Mouse (Mus musculus) midbrain, embryonic 14.5 days (tissue): ENCODE results near the gene Cntn6. TPM values are rescaled to one million over a fixed set of nuclear protein-coding genes. Genes with fewer than 3 reads are reported as not detected.

Experiments
- ATAC-seq: fragments of 200-750 bp; cut with Nextera tagmentation; 2 replicates; pipeline ENCODE4 v1.8.0; 2017; ENCODE audit warnings: moderate number of reproducible peaks, moderate library complexity; ENCODE audit not compliant: low FRiP score, low TSS enrichment
- DNase-seq: peaks from one replicate; pipeline ENCODE4 v3.0.0-alpha.2; 2015
- H3K27ac ChIP-seq: fragments of 300-500 bp; sonication (generic); replicated peaks from 2 replicates; pipeline ENCODE4 v1.5.1; 2014; ENCODE audit warnings: mild to moderate bottlenecking, low read depth, low read length, moderate library complexity
- H3K27me3 ChIP-seq: fragments of 300-500 bp; sonication (generic); 2 replicates; pipeline ENCODE4 v1.6.1; 2014; ENCODE audit warnings: low read length, control low read depth, mixed read lengths; ENCODE audit not compliant: control insufficient read depth, insufficient read depth
- H3K36me3 ChIP-seq: fragments of 300-500 bp; sonication (generic); 2 replicates; pipeline ENCODE4 v1.6.1; 2014; ENCODE audit warnings: low read length, control low read depth; ENCODE audit not compliant: control insufficient read depth, insufficient read depth
- H3K4me1 ChIP-seq: fragments of 300-500 bp; sonication (generic); 2 replicates; pipeline ENCODE4 v1.6.1; 2014; ENCODE audit warnings: mild to moderate bottlenecking, antibody characterized with exemption, low read length, control low read depth; ENCODE audit not compliant: control insufficient read depth, insufficient read depth
- H3K4me2 ChIP-seq: fragments of 300-500 bp; sonication (generic); 2 replicates; pipeline ENCODE4 v1.6.1; 2014; ENCODE audit warnings: mild to moderate bottlenecking, low read length, moderate library complexity
- H3K4me3 ChIP-seq: fragments of 300-500 bp; sonication (generic); replicated peaks from 2 replicates; pipeline ENCODE4 v1.5.1; 2014; ENCODE audit warnings: low read depth, low read length
- H3K9ac ChIP-seq: fragments of 300-500 bp; sonication (generic); replicated peaks from 2 replicates; pipeline ENCODE4 v1.6.1; 2014; ENCODE audit warnings: mild to moderate bottlenecking, low read length, moderate library complexity
- H3K9me3 ChIP-seq: fragments of 300-500 bp; sonication (generic); 2 replicates; pipeline ENCODE4 v1.6.1; 2016; ENCODE audit warnings: low read length, control low read depth, mixed read lengths; ENCODE audit not compliant: control insufficient read depth
- WGBS: fragments of 180-500 bp; shearing (Covaris S2); extraction: QIAGEN DNeasy Blood & Tissue Kit; methylation state at CpG from one replicate; pipeline ENCODE4 v1.1.7; 2014; 5-methylcytosine and 5-hydroxymethylcytosine counted together
- polyA plus RNA-seq: library from polyadenylated mRNA; unstranded; fragments of >200 nt; fragmentation: Nextera tagmentation; extraction: Ambion mirVana; gene quantifications from 2 replicates; pipeline ENCODE4 v1.2.1, GENCODE M21; 2014

Cntn6 gene
- 10.5 and 10.6 TPM in 2 replicates for polyA plus RNA-seq

GRCm38 (mm10) chr6:104492490-104493431 is at the start of gene Cntn6:
TSS of gene Cntn6 (plus strand) at chr6:104492790.
- Histone ChIP-seq H3K9ac (peak within 1 kb of the TSS; percentile 54), H3K27me3 (no peaks in the 10 kb centered on the region), H3K4me2 (peak within 1 kb of the TSS; percentile 60), H3K27ac (peak within 1 kb of the TSS; percentile 75), H3K4me1 (peaks cover 13% of the 10 kb centered on the region; the same call in 1 of the 2 replicates), H3K9me3 (no peaks in the 10 kb centered on the region), H3K36me3 (no peaks in the 10 kb centered on the region), H3K4me3 (peak within 1 kb of the TSS; percentile 35)
- ATAC-seq (peak; percentile 71), DNase-seq (peak; percentile 77)
- 3% methylated on average over 11 of the region's 11 CpGs for whole genome bisulfite sequencing

- no peaks in the 10 kb centered on the region for H3K9me3 ChIP-seq
- no peak overlapping the region for H3K27ac ChIP-seq
- H3K9ac ChIP-seq = no peak overlapping the region
- WGBS = 79% methylated on average over 3 of the region's 3 CpGs
- ATAC-seq (no peak), DNase-seq (no peak)
- H3K36me3 ChIP-seq = no peaks in the 10 kb centered on the region
- H3K27me3 ChIP-seq = no peaks in the 10 kb centered on the region
- H3K4me3 ChIP-seq = no peak overlapping the region
- no peak overlapping the region for H3K4me2 ChIP-seq
- H3K4me1 ChIP-seq = no peaks in the 10 kb centered on the region
Measured at GRCm38 (mm10) chr6:104443731-104444130, 48.9 kb upstream of the Cntn6 start.

GRCm38 (mm10) chr6:104470706-104471105 is 21.9 kb upstream of the Cntn6 start:
- H3K36me3 ChIP-seq = no peaks in the 10 kb centered on the region
- H3K27ac ChIP-seq = no peak overlapping the region
- H3K4me3 ChIP-seq = no peak overlapping the region
- H3K4me1 ChIP-seq = no peaks in the 10 kb centered on the region
- H3K9me3 ChIP-seq = no peaks in the 10 kb centered on the region
- H3K4me2 ChIP-seq = no peak overlapping the region
- ATAC-seq (no peak), DNase-seq (no peak)
- H3K9ac ChIP-seq = no peak overlapping the region
- no peaks in the 10 kb centered on the region for H3K27me3 ChIP-seq
- WGBS = 95% methylated on average over 1 of the region's 1 CpGs

- H3K9me3 ChIP-seq = no peaks in the 10 kb centered on the region
- DNase-seq = peak; percentile 66
- H3K4me1 ChIP-seq = no peaks in the 10 kb centered on the region
- H3K27me3 ChIP-seq = no peaks in the 10 kb centered on the region
- no peak overlapping the region for H3K27ac ChIP-seq
- H3K9ac ChIP-seq = no peak overlapping the region
- no peak for ATAC-seq
- no peak overlapping the region for H3K4me3 ChIP-seq
- H3K36me3 ChIP-seq = no peaks in the 10 kb centered on the region
- H3K4me2 ChIP-seq = no peak overlapping the region
Measured at GRCm38 (mm10) chr6:104479242-104479641, 13.3 kb upstream of the Cntn6 start.

- H3K36me3 ChIP-seq = no peaks in the 10 kb centered on the region
- peak overlapping the region; percentile 60 for H3K4me2 ChIP-seq
- ATAC-seq (no peak), DNase-seq (no peak)
- peak overlapping the region; percentile 35 for H3K4me3 ChIP-seq
- H3K27ac ChIP-seq = peak overlapping the region; percentile 75
- no peaks in the 10 kb centered on the region for H3K27me3 ChIP-seq
- WGBS = 14% methylated on average over 6 of the region's 6 CpGs
- H3K9me3 ChIP-seq = no peaks in the 10 kb centered on the region
- peak overlapping the region; percentile 54 for H3K9ac ChIP-seq
- peaks cover 13% of the 10 kb centered on the region; the same call in 1 of the 2 replicates for H3K4me1 ChIP-seq
Measured at GRCm38 (mm10) chr6:104493459-104493858, 869 bp downstream of the Cntn6 start.

- Histone ChIP-seq H3K4me3 (no peak overlapping the region), H3K9me3 (no peaks in the 10 kb centered on the region), H3K27ac (no peak overlapping the region), H3K27me3 (no peaks in the 10 kb centered on the region), H3K9ac (no peak overlapping the region), H3K4me2 (no peak overlapping the region), H3K36me3 (no peaks in the 10 kb centered on the region), H3K4me1 (peaks cover 13% of the 10 kb centered on the region; the same call in 1 of the 2 replicates)
- no peak for DNase-seq
- ATAC-seq = no peak
- 32% methylated on average over 2 of the region's 2 CpGs for WGBS
Measured at GRCm38 (mm10) chr6:104495801-104496200, 3.2 kb downstream of the Cntn6 start.

GRCm38 (mm10) chr6:104563993-104564392 is 71.4 kb downstream of the Cntn6 start:
- no peak overlapping the region for H3K4me2 ChIP-seq
- H3K9me3 ChIP-seq = no peaks in the 10 kb centered on the region
- WGBS = 96% methylated on average over 1 of the region's 1 CpGs
- no peaks in the 10 kb centered on the region for H3K27me3 ChIP-seq
- H3K27ac ChIP-seq = no peak overlapping the region
- no peak overlapping the region for H3K4me3 ChIP-seq
- no peaks in the 10 kb centered on the region for H3K4me1 ChIP-seq
- no peaks in the 10 kb centered on the region for H3K36me3 ChIP-seq
- no peak for DNase-seq
- ATAC-seq = no peak
- H3K9ac ChIP-seq = no peak overlapping the region

GRCm38 (mm10) chr6:104569564-104569963 is 77.0 kb downstream of the Cntn6 start:
- H3K9ac ChIP-seq = no peak overlapping the region
- no peaks in the 10 kb centered on the region for H3K36me3 ChIP-seq
- no peak overlapping the region for H3K4me2 ChIP-seq
- H3K27me3 ChIP-seq = no peaks in the 10 kb centered on the region
- no peaks in the 10 kb centered on the region for H3K9me3 ChIP-seq
- H3K4me1 ChIP-seq = no peaks in the 10 kb centered on the region
- DNase-seq (no peak), ATAC-seq (no peak)
- no peak overlapping the region for H3K27ac ChIP-seq
- no peak overlapping the region for H3K4me3 ChIP-seq

GRCm38 (mm10) chr6:104588028-104588427 is 95.4 kb downstream of the Cntn6 start:
- 75% methylated on average over 3 of the region's 3 CpGs for WGBS
- H3K27me3 ChIP-seq = no peaks in the 10 kb centered on the region
- DNase-seq (no peak), ATAC-seq (no peak)
- H3K4me3 ChIP-seq = no peak overlapping the region
- no peaks in the 10 kb centered on the region for H3K4me1 ChIP-seq
- H3K27ac ChIP-seq = no peak overlapping the region
- H3K9ac ChIP-seq = no peak overlapping the region
- H3K36me3 ChIP-seq = no peaks in the 10 kb centered on the region
- no peaks in the 10 kb centered on the region for H3K9me3 ChIP-seq
- H3K4me2 ChIP-seq = no peak overlapping the region
